Mouse (Mus musculus) stomach, embryonic 16.5 days (tissue): ENCODE results near the gene Eefsec. TPM values are rescaled to one million over a fixed set of nuclear protein-coding genes. Genes with fewer than 3 reads are reported as not detected.

Experiments used
- ATAC-seq: fragments of 200-750 bp; cut with Nextera tagmentation; 2 replicates; pipeline ENCODE4 v1.8.0; 2017; ENCODE audit warnings: moderate number of reproducible peaks, moderate TSS enrichment; ENCODE audit not compliant: insufficient read depth, low FRiP score
- H3K27ac ChIP-seq: fragments of 300-500 bp; sonication (generic); 2 replicates; pipeline ENCODE4 v1.5.1; 2014; ENCODE audit warnings: low read length
- H3K27me3 ChIP-seq: fragments of 300-500 bp; sonication (generic); 2 replicates; pipeline ENCODE4 v1.6.1; 2014; ENCODE audit warnings: low read length, control low read depth, mixed read lengths; ENCODE audit not compliant: control insufficient read depth, insufficient read depth
- H3K36me3 ChIP-seq: fragments of 300-500 bp; sonication (generic); 2 replicates; pipeline ENCODE4 v1.6.1; 2014; ENCODE audit warnings: low read length; ENCODE audit not compliant: control insufficient read depth, insufficient read depth
- H3K4me1 ChIP-seq: fragments of 300-500 bp; sonication (generic); 2 replicates; pipeline ENCODE4 v1.6.1; 2014; ENCODE audit warnings: low read length, control low read depth, mixed read lengths; ENCODE audit not compliant: control insufficient read depth, insufficient read depth
- H3K4me2 ChIP-seq: fragments of 300-500 bp; sonication (generic); 2 replicates; pipeline ENCODE4 v1.6.1; 2014; ENCODE audit warnings: low read depth, low read length, mixed read lengths
- H3K4me3 ChIP-seq: fragments of 300-500 bp; sonication (generic); replicated peaks from 2 replicates; pipeline ENCODE4 v1.5.1; 2014; ENCODE audit warnings: mild to moderate bottlenecking, low read length
- H3K9ac ChIP-seq: fragments of 300-500 bp; sonication (generic); 2 replicates; pipeline ENCODE4 v1.6.1; 2014; ENCODE audit warnings: low read length
- H3K9me3 ChIP-seq: fragments of 300-500 bp; sonication (generic); replicated peaks from 2 replicates; pipeline ENCODE4 v1.6.1; 2016; ENCODE audit warnings: low read length, control low read depth; ENCODE audit not compliant: control insufficient read depth
- WGBS: fragments of 180-500 bp; shearing (Covaris S2); extraction: QIAGEN DNeasy Blood & Tissue Kit; methylation state at CpG from one replicate; pipeline ENCODE4 v1.1.7; 2014; 5-methylcytosine and 5-hydroxymethylcytosine counted together
- polyA plus RNA-seq: library from polyadenylated mRNA; unstranded; fragments of >200 nt; fragmentation: Nextera tagmentation; extraction: Ambion mirVana; gene quantifications from 2 replicates; pipeline ENCODE4 v1.2.1, GENCODE M21; 2015

The Eefsec gene
- polyA plus RNA-seq, 1 experiment from 2014 or later = 29.7 TPM

DNA sequence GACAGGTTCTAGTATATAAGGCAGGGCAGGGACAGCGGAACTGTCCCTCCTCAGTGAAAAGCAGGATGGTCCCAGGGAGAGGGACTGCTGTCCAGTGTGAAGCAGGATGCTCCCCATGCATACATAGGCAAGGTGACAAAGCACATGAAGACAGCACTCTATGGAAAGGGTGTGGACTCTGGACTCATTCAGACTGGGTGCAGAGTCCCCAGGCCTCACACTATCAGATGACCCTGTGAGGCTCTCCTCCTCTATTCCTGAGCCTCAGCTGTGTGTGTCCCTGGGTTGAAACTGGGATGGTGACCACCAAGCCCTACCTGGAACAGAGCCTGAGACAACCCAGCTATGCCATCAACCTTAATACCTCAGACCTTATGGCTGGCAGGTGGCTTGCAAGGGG, 194.9 kb downstream of the Eefsec start:
- H3K4me3 ChIP-seq = no peak overlapping the region
- 0 out of 2 replicates have a peak, but pooled peaks cover 3% of the 10 kb centered on the region for H3K4me1 ChIP-seq
- no peak overlapping the region for H3K9ac ChIP-seq
- H3K36me3 ChIP-seq = no peaks in the 10 kb centered on the region
- peak; percentile 33; the same call in 1 of the 2 replicates for ATAC-seq
- H3K27ac ChIP-seq = no peak overlapping the region
- H3K9me3 ChIP-seq = no peaks in the 10 kb centered on the region
- H3K4me2 ChIP-seq = no peak overlapping the region
- WGBS = 100% methylated on average over 1 of the region's 1 CpGs
- H3K27me3 ChIP-seq = no peaks in the 10 kb centered on the region

GRCm38 (mm10) chr6:88249231-88249630, 197.1 kb downstream of the Eefsec start:
- WGBS = 88% methylated on average over 1 of the region's 1 CpGs
- no peaks in the 10 kb centered on the region for H3K27me3 ChIP-seq

DNA sequence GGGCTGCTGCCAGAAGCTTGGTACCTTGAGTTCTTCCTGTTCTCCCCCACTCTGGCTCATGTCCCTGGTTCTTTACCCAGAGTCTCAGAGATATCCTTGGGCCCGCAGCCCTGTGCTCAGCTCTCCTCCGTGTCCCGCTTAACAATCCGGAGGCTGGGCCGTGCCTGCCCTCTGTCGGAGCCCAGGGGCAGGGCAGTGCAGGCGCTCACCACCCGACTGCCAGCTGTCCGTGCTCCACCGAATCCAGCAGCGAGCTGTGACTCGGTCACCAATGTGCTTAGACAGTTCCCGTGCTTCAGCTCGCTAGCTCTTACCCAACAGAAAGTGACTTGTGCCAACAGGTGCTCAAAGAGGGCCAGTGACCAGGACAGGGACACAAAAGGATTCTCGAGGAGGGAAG, 203.7 kb downstream of the Eefsec start:
- WGBS = 3% methylated on average over 15 of the region's 15 CpGs
- H3K4me2 ChIP-seq = no peak overlapping the region
- ATAC-seq = peak; percentile 81

More at GRCm38 (mm10) chr6:88249231-88249630, 197.1 kb downstream of the Eefsec start:
- Histone ChIP-seq H3K9me3 (no peaks in the 10 kb centered on the region), H3K36me3 (no peaks in the 10 kb centered on the region), H3K27ac (no peak overlapping the region), H3K9ac (no peak overlapping the region), H3K4me3 (no peak overlapping the region), H3K4me1 (no peaks in the 10 kb centered on the region), H3K4me2 (no peak overlapping the region)
- ATAC-seq = peak; percentile 9; the same call in 1 of the 2 replicates

GRCm38 (mm10) chr6:88236513-88236912, 209.8 kb downstream of the Eefsec start:
- ATAC-seq = no peak

More for the DNA sequence above, 203.7 kb downstream of the Eefsec start:
- Histone ChIP-seq H3K27me3 (no peaks in the 10 kb centered on the region), H3K27ac (no peak overlapping the region), H3K36me3 (no peaks in the 10 kb centered on the region), H3K9me3 (no peaks in the 10 kb centered on the region), H3K9ac (no peak overlapping the region), H3K4me3 (no peak overlapping the region), H3K4me1 (peaks cover 4% of the 10 kb centered on the region; the same call in 1 of the 2 replicates)

DNA sequence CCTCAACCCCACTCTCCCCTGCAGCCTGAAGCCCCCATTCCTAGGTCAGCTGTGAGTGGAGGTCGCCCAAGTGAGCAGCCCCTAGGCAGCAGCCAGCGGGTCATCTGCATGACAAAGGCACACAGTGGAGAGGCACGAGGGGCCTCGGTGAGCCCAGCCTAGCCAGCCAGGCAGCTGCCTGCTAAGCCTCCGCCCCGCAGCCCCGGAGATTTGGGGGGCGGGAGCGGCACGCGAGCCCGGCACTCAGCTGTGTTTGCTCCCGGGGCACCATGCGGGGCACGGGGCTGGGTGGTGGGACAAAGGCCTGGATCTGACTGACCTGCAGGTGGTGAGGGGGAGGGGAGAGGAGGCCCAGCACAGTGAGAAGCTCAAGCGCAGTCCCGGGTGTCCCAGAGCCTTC, 210.4 kb downstream of the Eefsec start:
- H3K27ac ChIP-seq = no peak overlapping the region
- 0 out of 2 replicates have a peak overlapping the region, but pooled peaks have one; percentile 16 for H3K9ac ChIP-seq
- no peaks in the 10 kb centered on the region for H3K36me3 ChIP-seq
- no peaks in the 10 kb centered on the region for H3K27me3 ChIP-seq
- no peak overlapping the region for H3K4me3 ChIP-seq
- no peak for ATAC-seq
- WGBS = 3% methylated on average over 17 of the region's 17 CpGs
- H3K4me1 ChIP-seq = peaks cover 16% of the 10 kb centered on the region
- H3K9me3 ChIP-seq = no peaks in the 10 kb centered on the region
- H3K4me2 ChIP-seq = peak overlapping the region; percentile 27

More at GRCm38 (mm10) chr6:88236513-88236912, 209.8 kb downstream of the Eefsec start:
- H3K36me3 ChIP-seq = no peaks in the 10 kb centered on the region
- no peak overlapping the region for H3K27ac ChIP-seq
- H3K27me3 ChIP-seq = no peaks in the 10 kb centered on the region
- peaks cover 16% of the 10 kb centered on the region for H3K4me1 ChIP-seq
- H3K9ac ChIP-seq = no peak overlapping the region
- H3K4me3 ChIP-seq = no peak overlapping the region
- H3K9me3 ChIP-seq = no peaks in the 10 kb centered on the region
- WGBS = 12% methylated on average over 7 of the region's 7 CpGs
- H3K4me2 ChIP-seq = peak overlapping the region; percentile 27; the same call in 1 of the 2 replicates

- no peak overlapping the region for H3K27ac ChIP-seq
- H3K9me3 ChIP-seq = no peaks in the 10 kb centered on the region
- 33% methylated on average over 8 of the region's 8 CpGs for WGBS
- ATAC-seq = no peak
- H3K4me1 ChIP-seq = peaks cover 16% of the 10 kb centered on the region
- no peaks in the 10 kb centered on the region for H3K27me3 ChIP-seq
- no peak overlapping the region for H3K9ac ChIP-seq
- no peak overlapping the region for H3K4me3 ChIP-seq
- H3K4me2 ChIP-seq = no peak overlapping the region
- no peaks in the 10 kb centered on the region for H3K36me3 ChIP-seq
Measured at GRCm38 (mm10) chr6:88235461-88235860, 210.9 kb downstream of the Eefsec start.

DNA sequence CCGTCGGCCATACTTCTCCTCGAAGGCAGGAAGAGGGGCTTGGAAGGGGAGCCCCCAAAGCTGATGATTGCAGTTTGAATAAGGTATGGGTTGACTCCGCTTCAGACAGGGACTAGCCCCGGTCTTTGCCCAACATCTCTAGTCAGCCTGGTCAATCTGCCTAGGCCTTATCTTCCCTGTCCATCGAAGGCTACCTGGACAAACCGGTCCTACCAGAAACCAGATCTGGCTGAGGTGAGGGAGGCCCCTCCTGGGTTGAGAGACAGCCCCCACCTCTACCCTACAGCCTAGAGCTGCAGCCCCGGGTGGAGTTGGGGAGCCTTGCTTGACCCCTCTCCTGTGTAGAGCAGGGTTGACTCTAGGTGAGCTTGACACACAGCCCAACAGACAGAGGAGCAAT, 212.3 kb downstream of the Eefsec start:
- no peaks in the 10 kb centered on the region for H3K36me3 ChIP-seq
- H3K9me3 ChIP-seq = no peaks in the 10 kb centered on the region
- no peak overlapping the region for H3K27ac ChIP-seq
- H3K4me3 ChIP-seq = no peak overlapping the region
- no peaks in the 10 kb centered on the region for H3K27me3 ChIP-seq
- H3K9ac ChIP-seq = no peak overlapping the region
- H3K4me2 ChIP-seq = no peak overlapping the region
- peak; percentile 47; the same call in 1 of the 2 replicates for ATAC-seq
- 58% methylated on average over 8 of the region's 8 CpGs for whole genome bisulfite sequencing
- H3K4me1 ChIP-seq = peaks cover 16% of the 10 kb centered on the region

DNA sequence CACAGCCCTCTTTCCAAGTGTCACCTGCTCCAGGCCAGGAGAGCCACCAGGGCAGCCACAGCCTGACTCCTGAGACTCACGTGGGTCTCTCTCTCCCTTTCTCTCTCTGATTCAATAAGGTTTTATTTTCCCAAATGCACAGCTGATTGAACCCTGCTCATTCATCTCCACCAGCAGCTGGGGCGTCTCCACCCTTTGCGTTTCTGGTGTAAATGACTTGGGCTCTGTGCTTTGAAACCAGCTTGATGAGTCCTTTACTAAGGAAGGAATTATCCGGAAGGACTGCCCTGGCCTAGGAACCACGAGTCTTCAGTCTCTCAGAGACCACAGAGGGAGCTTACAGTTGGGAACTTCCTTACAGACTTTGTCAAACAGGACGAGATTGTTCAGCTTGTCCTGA, 214.1 kb downstream of the Eefsec start:
- Histone ChIP-seq H3K27ac (no peak overlapping the region), H3K4me2 (no peak overlapping the region), H3K9me3 (no peaks in the 10 kb centered on the region), H3K9ac (no peak overlapping the region), H3K27me3 (no peaks in the 10 kb centered on the region), H3K36me3 (no peaks in the 10 kb centered on the region), H3K4me3 (no peak overlapping the region), H3K4me1 (peaks cover 16% of the 10 kb centered on the region)
- no peak for ATAC-seq
- WGBS = 46% methylated on average over 6 of the region's 6 CpGs

GRCm38 (mm10) chr6:88231821-88232220, 214.5 kb downstream of the Eefsec start:
- no peak overlapping the region for H3K27ac ChIP-seq
- no peaks in the 10 kb centered on the region for H3K27me3 ChIP-seq
- no peak for ATAC-seq
- H3K9me3 ChIP-seq = no peaks in the 10 kb centered on the region
- WGBS = 71% methylated on average over 7 of the region's 7 CpGs
- H3K4me1 ChIP-seq = peaks cover 16% of the 10 kb centered on the region
- H3K9ac ChIP-seq = no peak overlapping the region
- H3K4me2 ChIP-seq = no peak overlapping the region
- no peaks in the 10 kb centered on the region for H3K36me3 ChIP-seq
- no peak overlapping the region for H3K4me3 ChIP-seq
